Mouse (Mus musculus): Measurements from ENCODE around the gene Eprs. TPM values are rescaled to one million over a fixed set of nuclear protein-coding genes. Genes with fewer than 3 reads are reported as not detected.

Eprs gene
- polyA plus RNA-seq, 1 experiment from 2014 or later, result 43.2 TPM

DNA sequence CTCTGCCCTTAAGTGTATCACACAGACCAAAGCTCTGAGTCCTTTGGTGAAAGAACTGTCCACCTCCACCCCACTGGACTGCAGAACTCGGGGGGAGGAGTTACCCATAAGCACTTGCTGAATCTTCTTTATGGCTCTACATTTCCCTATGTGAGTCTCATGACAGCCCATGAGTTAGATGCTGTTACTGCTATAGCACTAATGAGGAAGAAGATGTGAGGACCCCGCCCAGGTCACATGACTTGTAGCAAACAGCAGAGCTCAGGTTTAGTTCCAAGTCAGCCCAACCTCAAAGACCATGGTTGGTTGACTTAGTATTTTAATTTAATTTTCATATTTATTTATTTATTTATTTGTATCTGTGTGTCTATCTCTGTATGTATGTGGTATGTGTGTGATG, 86.9 kb downstream of the Eprs start:
- H3K9ac ChIP-seq (ENCODE audit: low read depth, low read length), result no peak overlapping the region
- H3K36me3 ChIP-seq (ENCODE audit: control insufficient read depth, insufficient read depth), result no peaks in the 10 kb centered on the region
- peak overlapping the region; percentile 49 for H3K4me2 ChIP-seq (replicated peaks; ENCODE audit: low read depth)
- no peaks in the 10 kb centered on the region for H3K9me3 ChIP-seq (ENCODE audit: control insufficient read depth)
- peak; percentile 61 for ATAC-seq
- H3K4me1 ChIP-seq (replicated peaks; ENCODE audit: control insufficient read depth, insufficient read depth, low read length), result no peaks in the 10 kb centered on the region
- no peak overlapping the region for H3K4me3 ChIP-seq (ENCODE audit: low read depth, low read length)
- WGBS, result 47% methylated on average over 2 of the region's 2 CpGs
- no peak for TF ChIP-seq CTCF (IDR thresholded peaks at IDR 0.05; ENCODE audit: low read depth)
- H3K27ac ChIP-seq (ENCODE audit: low read depth, low read length), result peak overlapping the region; percentile 74
- H3K27me3 ChIP-seq (replicated peaks; ENCODE audit: control insufficient read depth, insufficient read depth, low read length), result no peaks in the 10 kb centered on the region

DNA sequence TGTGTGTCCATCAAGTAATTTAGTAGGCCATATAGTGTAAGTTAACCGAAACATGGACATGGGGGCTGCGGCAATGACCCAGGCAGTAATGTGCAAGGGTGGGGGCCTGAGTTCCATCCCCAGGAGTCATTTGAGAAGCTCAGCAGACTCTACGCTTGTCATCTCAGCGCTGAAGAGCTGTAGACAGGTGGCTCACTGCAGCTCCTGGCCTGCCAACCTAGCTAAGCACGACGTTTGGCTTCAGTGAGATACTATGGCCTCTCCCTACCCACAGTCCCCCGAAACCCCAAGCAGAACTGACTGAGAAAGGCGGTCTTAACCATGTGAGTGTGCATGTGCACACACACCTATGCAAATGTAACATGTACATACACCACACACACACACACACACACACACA, 88.2 kb downstream of the Eprs start:
- WGBS, result 71% methylated on average over 8 of the region's 8 CpGs

DNA sequence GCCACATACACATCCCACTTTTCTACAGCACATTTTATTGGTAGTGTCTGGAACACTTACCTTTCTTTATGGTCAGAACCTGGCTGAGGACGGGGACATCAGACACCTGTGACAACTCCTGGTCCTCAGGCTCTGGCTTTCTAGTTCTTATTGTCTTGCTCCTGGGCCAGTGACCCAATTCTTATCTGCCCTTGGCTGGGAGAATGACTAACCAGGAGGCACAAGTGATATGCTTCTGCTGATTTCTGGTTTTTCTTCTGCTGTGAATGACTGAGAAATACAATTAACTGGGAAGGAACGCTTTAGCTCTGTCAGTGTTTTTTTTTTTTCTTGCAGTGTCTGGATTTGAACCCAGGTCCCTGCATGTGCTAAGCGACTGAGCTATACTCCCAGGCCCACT, 88.7 kb downstream of the Eprs start:
- Histone ChIP-seq H3K36me3 (ENCODE audit: control insufficient read depth, insufficient read depth) (no peaks in the 10 kb centered on the region), H3K27ac (ENCODE audit: low read depth, low read length) (peak overlapping the region; percentile 74; the same call in 1 of the 2 replicates), H3K4me1 (replicated peaks; ENCODE audit: control insufficient read depth, insufficient read depth, low read length) (no peaks in the 10 kb centered on the region; the same call in 1 of the 2 replicates), H3K27me3 (replicated peaks; ENCODE audit: control insufficient read depth, insufficient read depth, low read length) (peaks cover 8% of the 10 kb centered on the region; the same call in 1 of the 2 replicates), H3K4me2 (replicated peaks; ENCODE audit: low read depth) (peak overlapping the region; percentile 49; the same call in 1 of the 2 replicates), H3K9ac (ENCODE audit: low read depth, low read length) (no peak overlapping the region), H3K9me3 (ENCODE audit: control insufficient read depth) (no peaks in the 10 kb centered on the region), H3K4me3 (ENCODE audit: low read depth, low read length) (peak overlapping the region; percentile 21)
- no peak for TF ChIP-seq CTCF (IDR thresholded peaks at IDR 0.05; ENCODE audit: low read depth)
- no peak for ATAC-seq
- WGBS, result 64% methylated on average over 3 of the region's 3 CpGs

More for the DNA sequence above, 88.2 kb downstream of the Eprs start:
- peak overlapping the region; percentile 74 for H3K27ac ChIP-seq (ENCODE audit: low read depth, low read length)
- no peak for TF ChIP-seq CTCF (IDR thresholded peaks at IDR 0.05; ENCODE audit: low read depth)
- H3K4me2 ChIP-seq (replicated peaks; ENCODE audit: low read depth), result peak overlapping the region; percentile 49
- H3K4me3 ChIP-seq (ENCODE audit: low read depth, low read length), result peak overlapping the region; percentile 21
- H3K9ac ChIP-seq (ENCODE audit: low read depth, low read length), result peak overlapping the region; percentile 38
- no peaks in the 10 kb centered on the region for H3K36me3 ChIP-seq (ENCODE audit: control insufficient read depth, insufficient read depth)
- no peak for ATAC-seq
- H3K4me1 ChIP-seq (replicated peaks; ENCODE audit: control insufficient read depth, insufficient read depth, low read length), result no peaks in the 10 kb centered on the region
- peaks cover 8% of the 10 kb centered on the region; the same call in 1 of the 2 replicates for H3K27me3 ChIP-seq (replicated peaks; ENCODE audit: control insufficient read depth, insufficient read depth, low read length)
- no peaks in the 10 kb centered on the region for H3K9me3 ChIP-seq (ENCODE audit: control insufficient read depth)

DNA sequence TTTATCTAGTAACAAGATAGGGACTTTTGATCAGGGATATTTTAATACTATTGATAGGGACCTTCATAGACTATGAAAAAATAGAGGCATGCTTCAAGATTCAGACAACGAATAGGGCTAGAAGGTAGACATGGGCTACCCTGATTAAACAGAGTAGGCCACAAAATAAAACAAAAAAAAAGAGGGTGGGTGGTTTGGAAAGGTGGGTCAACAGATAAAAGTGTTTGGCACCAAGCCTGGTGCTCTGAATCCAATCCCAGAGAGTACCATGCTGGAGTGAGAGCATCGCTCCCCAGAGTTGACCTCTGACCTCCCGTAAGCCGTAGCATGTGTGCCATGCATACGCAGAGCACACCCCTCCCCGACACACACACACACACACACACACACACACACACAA, 89.6 kb downstream of the Eprs start:
- Histone ChIP-seq H3K4me1 (replicated peaks; ENCODE audit: control insufficient read depth, insufficient read depth, low read length) (no peaks in the 10 kb centered on the region; the same call in 1 of the 2 replicates), H3K4me2 (replicated peaks; ENCODE audit: low read depth) (no peak overlapping the region), H3K4me3 (ENCODE audit: low read depth, low read length) (no peak overlapping the region), H3K27me3 (replicated peaks; ENCODE audit: control insufficient read depth, insufficient read depth, low read length) (peaks cover 8% of the 10 kb centered on the region; the same call in 1 of the 2 replicates), H3K9ac (ENCODE audit: low read depth, low read length) (no peak overlapping the region), H3K36me3 (ENCODE audit: control insufficient read depth, insufficient read depth) (no peaks in the 10 kb centered on the region), H3K27ac (ENCODE audit: low read depth, low read length) (no peak overlapping the region), H3K9me3 (ENCODE audit: control insufficient read depth) (no peaks in the 10 kb centered on the region)
- TF ChIP-seq CTCF (IDR thresholded peaks at IDR 0.05; ENCODE audit: low read depth), result no peak
- ATAC-seq, result no peak
- WGBS, result 71% methylated on average over 6 of the region's 6 CpGs

DNA sequence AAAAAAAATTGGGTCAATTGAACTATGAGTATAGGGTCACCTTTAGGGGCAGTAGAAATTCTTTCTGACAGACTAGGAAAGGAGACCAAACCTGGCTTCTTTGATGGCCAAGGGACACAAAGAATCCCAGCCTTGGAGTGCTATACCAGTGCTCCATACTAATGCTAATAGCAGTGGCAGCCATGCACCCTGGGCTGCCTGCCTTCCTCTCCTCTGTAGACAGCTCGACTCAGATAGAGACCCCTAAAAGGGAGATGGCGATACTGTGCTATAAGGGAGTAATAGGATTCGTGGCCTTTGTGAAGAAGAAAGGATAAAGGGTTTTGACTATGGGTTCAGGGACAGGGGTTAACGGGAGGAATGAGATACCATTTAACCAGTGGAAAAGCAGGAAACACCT, 91.3 kb downstream of the Eprs start:
- H3K4me2 ChIP-seq (replicated peaks; ENCODE audit: low read depth), result peak overlapping the region; percentile 86
- peak overlapping the region; percentile 58; the same call in 1 of the 2 replicates for H3K4me3 ChIP-seq (ENCODE audit: low read depth, low read length)
- WGBS, result 32% methylated on average over 4 of the region's 4 CpGs
- H3K9me3 ChIP-seq (ENCODE audit: control insufficient read depth), result no peaks in the 10 kb centered on the region
- peaks cover 8% of the 10 kb centered on the region; the same call in 1 of the 2 replicates for H3K27me3 ChIP-seq (replicated peaks; ENCODE audit: control insufficient read depth, insufficient read depth, low read length)
- H3K36me3 ChIP-seq (ENCODE audit: control insufficient read depth, insufficient read depth), result no peaks in the 10 kb centered on the region
- no peak for TF ChIP-seq CTCF (IDR thresholded peaks at IDR 0.05; ENCODE audit: low read depth)
- peak overlapping the region; percentile 85; the same call in 1 of the 2 replicates for H3K27ac ChIP-seq (ENCODE audit: low read depth, low read length)
- no peak for ATAC-seq
- H3K4me1 ChIP-seq (replicated peaks; ENCODE audit: control insufficient read depth, insufficient read depth, low read length), result no peaks in the 10 kb centered on the region; the same call in 1 of the 2 replicates
- H3K9ac ChIP-seq (ENCODE audit: low read depth, low read length), result 0 out of 2 replicates have a peak overlapping the region, but pooled peaks have one; percentile 60

DNA sequence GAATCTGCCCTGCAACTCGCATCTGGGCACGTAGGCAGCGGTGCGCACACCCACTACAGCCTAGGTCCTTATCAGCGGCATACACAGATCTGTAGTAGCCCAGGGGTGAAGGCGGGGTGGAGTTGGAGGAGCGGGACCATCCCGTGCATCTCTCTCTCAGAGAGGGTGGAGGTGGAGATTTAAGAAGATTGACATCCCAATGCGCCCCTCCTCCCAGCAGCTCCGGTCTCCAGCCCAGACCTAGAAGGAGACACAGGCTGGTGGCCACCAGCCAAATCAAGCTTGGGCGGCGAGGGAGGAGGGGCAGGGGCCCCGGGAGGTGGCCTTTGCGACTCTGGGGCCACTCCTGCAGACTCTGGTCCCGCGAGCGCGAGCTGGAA, 91.7 kb downstream of the Eprs start, which contains the start of gene Slc30a10:
Gene Slc30a10, plus strand, starts transcription at position 274 of the 380 bp plus-strand sequence.
- WGBS, result 2% methylated on average over 16 of the region's 18 CpGs
- Histone ChIP-seq H3K4me1 (replicated peaks; ENCODE audit: control insufficient read depth, insufficient read depth, low read length) (no peaks in the 10 kb centered on the region; the same call in 1 of the 2 replicates), H3K27ac (ENCODE audit: low read depth, low read length) (peak within 1 kb of the TSS; percentile 85), H3K27me3 (replicated peaks; ENCODE audit: control insufficient read depth, insufficient read depth, low read length) (peaks cover 8% of the 10 kb centered on the region; the same call in 1 of the 2 replicates), H3K36me3 (ENCODE audit: control insufficient read depth, insufficient read depth) (no peaks in the 10 kb centered on the region), H3K4me3 (ENCODE audit: low read depth, low read length) (peak within 1 kb of the TSS; percentile 58), H3K9ac (ENCODE audit: low read depth, low read length) (peak within 1 kb of the TSS; percentile 60), H3K9me3 (ENCODE audit: control insufficient read depth) (no peaks in the 10 kb centered on the region), H3K4me2 (replicated peaks; ENCODE audit: low read depth) (peak within 1 kb of the TSS; percentile 86)
- TF ChIP-seq CTCF (IDR thresholded peaks at IDR 0.05; ENCODE audit: low read depth), result no peak
- ATAC-seq, result peak; percentile 85
